In genomic region chr7:98775031-98775430, GRCm38 (mm10) we compare ENCODE assay signal across 19 mouse cellular contexts.
"Had no signal": no experiment of that assay in that cellular context is flagged by ENCODE, and none has a peak within 500 bp of the region (broad histone marks: within the 10 kb centered on the region; RNA-seq: fewer than 3 reads in every experiment).

No protein-coding gene starts in this region.

- H3K9me3 ChIP-seq: kidney, embryonic 15.5 days; liver, embryonic 13.5 days; megakaryocyte, embryonic 14.5 days; midbrain, embryonic 10.5 days; midbrain, embryonic 13.5 days; neural tube, embryonic 13.5 days; stomach, embryonic 15.5 days had no signal

- H3K27ac ChIP-seq: kidney, embryonic 15.5 days; left cerebral cortex, adult 2 months; liver, embryonic 13.5 days; midbrain, embryonic 10.5 days; midbrain, embryonic 13.5 days; neural tube, embryonic 13.5 days; stomach, embryonic 15.5 days had no signal

- H3K27me3 ChIP-seq: liver, embryonic 13.5 days; stomach, embryonic 15.5 days had no signal

- H3K4me2 ChIP-seq: kidney, embryonic 15.5 days; liver, embryonic 13.5 days; midbrain, embryonic 13.5 days; neural tube, embryonic 13.5 days; stomach, embryonic 15.5 days had no signal

- H3K36me3 ChIP-seq: kidney, embryonic 15.5 days; liver, embryonic 13.5 days; midbrain, embryonic 10.5 days; midbrain, embryonic 13.5 days; neural tube, embryonic 13.5 days; stomach, embryonic 15.5 days had no signal

- DNase-seq: kidney, adult 2 months; kidney, postnatal 10 days; kidney, postnatal 36 days; layer of hippocampus, postnatal 36 days; liver, embryonic 13.5 days; retina, postnatal 1 day; right cerebral cortex, postnatal 25 days; spleen, adult 18-20 months; thymus, postnatal 25 days had no signal

- ATAC-seq: intestine, postnatal 0 days; midbrain, embryonic 13.5 days; midbrain, embryonic 16.5 days had no signal

- H3K4me3 ChIP-seq: kidney, embryonic 15.5 days; left cerebral cortex, adult 2 months; liver, embryonic 13.5 days; megakaryocyte, embryonic 14.5 days; midbrain, embryonic 10.5 days; midbrain, embryonic 13.5 days; myocyte; neural tube, embryonic 13.5 days; stomach, embryonic 15.5 days had no signal

- H3K9ac ChIP-seq: kidney, embryonic 15.5 days; liver, embryonic 13.5 days; midbrain, embryonic 13.5 days; neural tube, embryonic 13.5 days; stomach, embryonic 15.5 days had no signal
